ENCODE assay signal across 9 mouse cellular contexts in the genomic region with DNA sequence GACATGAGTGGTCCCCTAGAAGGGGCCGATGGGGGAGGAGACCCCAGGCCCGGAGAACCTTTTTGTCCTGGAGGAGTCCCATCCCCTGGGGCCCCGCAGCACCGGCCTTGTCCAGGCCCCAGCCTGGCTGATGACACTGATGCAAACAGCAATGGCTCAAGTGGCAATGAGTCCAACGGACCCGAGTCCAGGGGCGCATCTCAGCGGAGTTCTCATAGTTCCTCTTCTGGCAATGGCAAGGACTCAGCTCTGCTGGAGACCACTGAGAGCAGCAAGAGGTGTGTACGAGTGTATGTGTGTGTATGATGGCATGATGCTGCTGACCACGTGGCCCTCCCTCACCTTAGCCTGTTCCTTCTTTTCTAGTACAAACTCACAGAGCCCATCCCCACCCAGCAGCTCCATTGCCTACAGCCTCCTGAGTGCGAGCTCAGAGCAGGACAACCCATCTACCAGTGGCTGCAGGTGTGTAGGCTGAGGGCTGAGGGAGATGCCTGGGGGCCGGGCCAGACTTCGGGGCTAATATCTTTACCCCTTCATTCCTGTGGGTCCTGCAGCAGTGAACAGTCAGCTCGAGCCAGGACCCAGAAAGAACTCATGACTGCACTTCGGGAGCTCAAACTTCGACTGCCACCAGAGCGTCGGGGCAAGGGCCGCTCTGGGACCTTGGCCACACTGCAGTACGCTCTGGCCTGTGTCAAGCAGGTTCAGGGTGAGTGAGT. TPM values are rescaled to one million over a fixed set of nuclear protein-coding genes. Genes with fewer than 3 reads are reported as not detected.
A peak's percentile ranks its signal among the peaks of the same experiment; 100 is the strongest.
DNase-seq lines count a peak whose midpoint lies in the region; ATAC-seq and TF ChIP-seq lines count a peak whose summit lies in the region.
"Had no signal": no experiment of that assay in that cellular context is flagged by ENCODE, and none has a peak within 500 bp of the region (broad histone marks: within the 10 kb centered on the region; RNA-seq: fewer than 3 reads in every experiment).

No protein-coding gene starts in this region.

- H3K79me2 ChIP-seq in heart, adult 2 months (replicated peaks; ENCODE audit: control insufficient read depth, insufficient read depth, low read length) = peaks cover 2% of the 10 kb centered on the region
- H3K79me2 ChIP-seq in myocyte (ENCODE audit: control insufficient read depth, insufficient read depth) = peaks cover 10% of the 10 kb centered on the region

- peak overlapping the region; percentile 98 for H3K27ac ChIP-seq in heart, adult 2 months
- H3K27ac ChIP-seq in cortical plate, adult 2 months (ENCODE audit: insufficient read depth, low read length) = peak overlapping the region; percentile 61
- H3K27ac ChIP-seq in hindbrain, embryonic 15.5 days (replicated peaks) = peak overlapping the region; percentile 74

- no peak overlapping the region for H3ac ChIP-seq in myocyte (ENCODE audit: control insufficient read depth, insufficient read length)

- H3K9me3 ChIP-seq in hindbrain, embryonic 15.5 days = no peaks in the 10 kb centered on the region

- TF ChIP-seq CTCF in heart, adult 2 months (IDR thresholded peaks at IDR 0.05) = no peak
- no peak for TF ChIP-seq CTCF in cortical plate, adult 2 months (IDR thresholded peaks at IDR 0.05; ENCODE audit: extremely low read depth, insufficient read depth, low read length)

- 76% methylated on average over 20 of the region's 20 CpGs for WGBS in heart, adult 2 months
- 92% methylated on average over 20 of the region's 20 CpGs for WGBS in hindbrain, embryonic 15.5 days

- peak overlapping the region; percentile 94 for H3K4me2 ChIP-seq in hindbrain, embryonic 15.5 days
- H3K4me2 ChIP-seq in myocyte (ENCODE audit: low read depth) = peak overlapping the region; percentile 99

- H3K9ac ChIP-seq in heart, adult 2 months (ENCODE audit: low read depth, low read length) = peak overlapping the region; percentile 16; the same call in 1 of the 2 replicates
- peak overlapping the region; percentile 62; the same call in 1 of the 2 replicates for H3K9ac ChIP-seq in hindbrain, embryonic 15.5 days

- peaks cover 13% of the 10 kb centered on the region for H3K4me1 ChIP-seq in heart, adult 2 months (ENCODE audit: control insufficient read depth, insufficient read depth, low read length)
- peaks cover 4% of the 10 kb centered on the region for H3K4me1 ChIP-seq in cortical plate, adult 2 months (ENCODE audit: control insufficient read depth, insufficient read depth, low read length)
- H3K4me1 ChIP-seq in hindbrain, embryonic 15.5 days (replicated peaks) = peaks cover 55% of the 10 kb centered on the region

- TF ChIP-seq EP300 in heart, adult 2 months (IDR thresholded peaks at IDR 0.05; ENCODE audit: insufficient read depth, low read depth, low read length) = no peak

- peak in 1 of 2 experiments; percentile 48 for DNase-seq in heart, adult 2 months
- DNase-seq in heart, postnatal 25 days (ENCODE audit: low spot score) = no peak
- peak; percentile 37 for DNase-seq in A20 (ENCODE audit: low read depth, low spot score)
- DNase-seq in left cerebral cortex, postnatal 10 days (ENCODE audit: extremely low spot score in 1 of 2, low spot score in 2 of 2) = no peak
- DNase-seq in urinary bladder, postnatal 14 days (ENCODE audit: low spot score) = no peak

- no peak for TF ChIP-seq POLR2A in heart, adult 2 months (IDR thresholded peaks at IDR 0.05; ENCODE audit: insufficient read depth, low read depth, low read length)
- no peak for TF ChIP-seq POLR2A in cortical plate, adult 2 months (IDR thresholded peaks at IDR 0.05; ENCODE audit: extremely low read depth, insufficient read depth, low read length)
- no peak for TF ChIP-seq POLR2A in myocyte (IDR thresholded peaks at IDR 0.05; ENCODE audit: insufficient read length, low read depth)

- H3K4me3 ChIP-seq in heart, adult 2 months = no peak overlapping the region
- H3K4me3 ChIP-seq in cortical plate, adult 2 months (ENCODE audit: insufficient read depth, low read length) = peak overlapping the region; percentile 68
- peak overlapping the region; percentile 47 for H3K4me3 ChIP-seq in hindbrain, embryonic 15.5 days
- H3K4me3 ChIP-seq in myocyte = peak overlapping the region; percentile 40

- H3K27me3 ChIP-seq in heart, adult 2 months (ENCODE audit: control insufficient read depth, insufficient read depth, low read length) = no peaks in the 10 kb centered on the region
- H3K27me3 ChIP-seq in hindbrain, embryonic 15.5 days = no peaks in the 10 kb centered on the region
- no peaks in the 10 kb centered on the region for H3K27me3 ChIP-seq in myocyte (ENCODE audit: control insufficient read depth, insufficient read depth, insufficient read length)
- H3K27me3 ChIP-seq: Patski had no signal

- intact Hi-C loops in heart, adult 2 months (cut with DNase I) = loop anchor here (1.0 to 10.0 kb wide), 2 partner anchors 10 to 304 kb away; no protein-coding TSS in a partner anchor
- intact Hi-C loops in heart, postnatal 25 days (cut with DNase I) = no loop called here
- intact Hi-C loops in left cerebral cortex, postnatal 10 days (cut with DNase I) = no loop called here

- no peak for ATAC-seq in hindbrain, embryonic 15.5 days (ENCODE audit: low FRiP score, low read depth)
- ATAC-seq: Patski had no signal

- peaks cover 9% of the 10 kb centered on the region for H3K36me3 ChIP-seq in heart, adult 2 months (ENCODE audit: control insufficient read depth, insufficient read depth, low read length)
- H3K36me3 ChIP-seq in hindbrain, embryonic 15.5 days = peaks cover 42% of the 10 kb centered on the region
- H3K36me3 ChIP-seq in myocyte (ENCODE audit: control insufficient read depth, insufficient read depth) = peaks cover 34% of the 10 kb centered on the region

TF ChIP-seq in myocyte, 11 proteins besides CTCF, POLR2A, EP300 and RAD21:
- TF ChIP-seq TCF3 (IDR thresholded peaks at IDR 0.05; ENCODE audit: insufficient read length, low read depth) (no peak), MYOD1 (IDR thresholded peaks at IDR 0.05; ENCODE audit: control insufficient read depth in 1 of 3, insufficient read length in 2 of 3, low read depth in 2 of 3) (no peak), MYOG (IDR thresholded peaks at IDR 0.05; ENCODE audit: control insufficient read depth in 1 of 3, insufficient read depth in 1 of 3, insufficient read length in 2 of 3, low read depth in 2 of 3) (no peak), E2F4 (IDR thresholded peaks at IDR 0.05; ENCODE audit: insufficient read depth) (no peak), USF1 (IDR thresholded peaks at IDR 0.05; ENCODE audit: low read depth) (no peak)
TF ChIP-seq in myocyte: peak in this region for 0.

RNA-seq across cellular contexts. Expression of gene Per1, which starts 5.8 kb away (rescaled TPM):
- total RNA-seq in heart, adult 2 months (2021) = 10 to 100 TPM; 44.4 to 79.8 TPM
- 18.0 and 36.4 TPM in 2 replicates for polyA plus RNA-seq in heart, adult 2 months (2012; rRNA removed)
- total RNA-seq in heart, postnatal 25 days (2021) = 10 to 100 TPM; 32.3 to 61.0 TPM
- polyA plus RNA-seq in cortical plate, adult 2 months (2012; rRNA removed) = 48.3 and 57.6 TPM in 2 replicates
- polyA plus RNA-seq in hindbrain, embryonic 15.5 days (2015; fragmentation: Nextera tagmentation; extraction: Ambion mirVana) = 10.0 and 10.1 TPM in 2 replicates
- 8.9 TPM for polyA plus RNA-seq in myocyte (2012; fragmentation: generic; extraction: Trizol)
- total RNA-seq in left cerebral cortex, postnatal 10 days (2021) = 10 to 100 TPM; 71.2 to 83.9 TPM

RNA-seq across cellular contexts. Expression of gene Vamp2, which starts 12.5 kb away (rescaled TPM):
- 10 to 100 TPM; 63.4 to 70.8 TPM for total RNA-seq in heart, adult 2 months (2021)
- polyA plus RNA-seq in heart, adult 2 months (2012; rRNA removed) = 83.0 and 90.0 TPM in 2 replicates
- 10 to 100 TPM; 59.6 to 65.7 TPM for total RNA-seq in heart, postnatal 25 days (2021)
- polyA plus RNA-seq in cortical plate, adult 2 months (2012; rRNA removed) = 1,153 and 1,156 TPM in 2 replicates
- 317 and 437 TPM in 2 replicates for polyA plus RNA-seq in hindbrain, embryonic 15.5 days (2015; fragmentation: Nextera tagmentation; extraction: Ambion mirVana)
- polyA plus RNA-seq in myocyte (2012; fragmentation: generic; extraction: Trizol) = 51.8 TPM
- 1,000 to 10,000 TPM; 1,124 to 1,163 TPM for total RNA-seq in left cerebral cortex, postnatal 10 days (2021)

RNA-seq across cellular contexts. Expression of gene Hes7, which starts 19.4 kb away (rescaled TPM):
- under 1 TPM in 1 of 2 experiments, not detected in 1; 0.11 TPM for total RNA-seq in heart, adult 2 months (2021)
- 0.10 TPM in 1 of 2 replicates, not detected in the other for polyA plus RNA-seq in heart, adult 2 months (2012; rRNA removed)
- total RNA-seq in heart, postnatal 25 days (2021) = under 1 TPM in 1 of 2 experiments, not detected in 1; 0.14 TPM
- polyA plus RNA-seq in cortical plate, adult 2 months (2012; rRNA removed) = 0.50 and 0.83 TPM in 2 replicates
- 0.87 and 0.98 TPM in 2 replicates for polyA plus RNA-seq in hindbrain, embryonic 15.5 days (2015; fragmentation: Nextera tagmentation; extraction: Ambion mirVana)
- polyA plus RNA-seq in myocyte (2012; fragmentation: generic; extraction: Trizol) = 0.28 TPM
- total RNA-seq in left cerebral cortex, postnatal 10 days (2021) = under 1 TPM; 0.57 to 0.73 TPM

RNA-seq across cellular contexts. Expression of gene 9130213A22Rik, which starts 21.6 kb away (rescaled TPM):
- under 1 TPM; 0.21 to 0.23 TPM for total RNA-seq in heart, adult 2 months (2021)
- polyA plus RNA-seq in heart, adult 2 months (2012; rRNA removed) = 0.82 and 1.00 TPM in 2 replicates
- total RNA-seq in heart, postnatal 25 days (2021) = under 1 TPM in 1 of 2 experiments, not detected in 1; 0.21 TPM
- polyA plus RNA-seq in cortical plate, adult 2 months (2012; rRNA removed) = 2.1 and 2.3 TPM in 2 replicates
- polyA plus RNA-seq in hindbrain, embryonic 15.5 days (2015; fragmentation: Nextera tagmentation; extraction: Ambion mirVana) = 0.40 and 0.42 TPM in 2 replicates
- 0.78 TPM for polyA plus RNA-seq in myocyte (2012; fragmentation: generic; extraction: Trizol)
- under 1 TPM; 0.51 to 0.64 TPM for total RNA-seq in left cerebral cortex, postnatal 10 days (2021)

RNA-seq across cellular contexts. Expression of gene Aloxe3, which starts 24.9 kb away (rescaled TPM):
- under 1 TPM; 0.05 to 0.07 TPM for total RNA-seq in heart, adult 2 months (2021)
- 0.16 TPM in 1 of 2 replicates, not detected in the other for polyA plus RNA-seq in heart, adult 2 months (2012; rRNA removed)
- total RNA-seq in heart, postnatal 25 days (2021) = not detected
- polyA plus RNA-seq in cortical plate, adult 2 months (2012; rRNA removed) = 8.7 and 11.6 TPM in 2 replicates
- polyA plus RNA-seq in hindbrain, embryonic 15.5 days (2015; fragmentation: Nextera tagmentation; extraction: Ambion mirVana) = 4.7 and 6.5 TPM in 2 replicates
- polyA plus RNA-seq in myocyte (2012; fragmentation: generic; extraction: Trizol) = 0.01 TPM
- 1 to 10 TPM; 8.6 to 10.0 TPM for total RNA-seq in left cerebral cortex, postnatal 10 days (2021)
